Mouse (Mus musculus): ENCODE measurements at regions not wholly inside any gene's neighbourhood (a gene's known extent, or its start where the extent isn't known, plus 50 kb on each side); places are given as distances from the start of the nearest gene placed in this dataset.

GRCm38 (mm10) chr14:105494415-105494814 is 236.0 kb downstream of the Ndfip2 start:
- no peak for DNase-seq

GRCm38 (mm10) chr14:105490158-105490557 is 231.8 kb downstream of the Ndfip2 start:
- DNase-seq: no peak

GRCm38 (mm10) chr14:105483352-105484083 is 225.1 kb downstream of the Ndfip2 start:
- no peak for DNase-seq

- DNase-seq: no peak
Observed at GRCm38 (mm10) chr14:105482644-105483351, 224.4 kb downstream of the Ndfip2 start.

GRCm38 (mm10) chr14:105480048-105480447 is 221.7 kb downstream of the Ndfip2 start:
- DNase-seq: no peak

- no peak for DNase-seq
Observed at GRCm38 (mm10) chr14:105474991-105475553, 216.7 kb downstream of the Ndfip2 start.

- DNase-seq: no peak
Observed at GRCm38 (mm10) chr14:105448919-105449458, 190.6 kb downstream of the Ndfip2 start.

GRCm38 (mm10) chr14:105447088-105447487 is 188.7 kb downstream of the Ndfip2 start:
- no peak for DNase-seq

- no peak for DNase-seq
Observed at GRCm38 (mm10) chr14:105435343-105435742, 177.0 kb downstream of the Ndfip2 start.

- no peak for DNase-seq
Observed at GRCm38 (mm10) chr14:105433456-105433855, 175.1 kb downstream of the Ndfip2 start.

GRCm38 (mm10) chr14:105432670-105433069 is 174.3 kb downstream of the Ndfip2 start:
- DNase-seq: no peak

GRCm38 (mm10) chr14:105431584-105431983 is 173.2 kb downstream of the Ndfip2 start:
- DNase-seq: no peak

- DNase-seq: no peak
Observed at GRCm38 (mm10) chr14:105429664-105430257, 171.4 kb downstream of the Ndfip2 start.

- DNase-seq: peak; percentile 4
Observed at GRCm38 (mm10) chr14:105427474-105427901, 169.1 kb downstream of the Ndfip2 start.

GRCm38 (mm10) chr14:105426597-105427334 is 168.4 kb downstream of the Ndfip2 start:
- no peak for DNase-seq

GRCm38 (mm10) chr14:105417967-105418366 is 159.6 kb downstream of the Ndfip2 start:
- DNase-seq: no peak

- no peak for DNase-seq
Observed at GRCm38 (mm10) chr14:105417458-105417960, 159.1 kb downstream of the Ndfip2 start.

GRCm38 (mm10) chr14:105416964-105417363 is 158.6 kb downstream of the Ndfip2 start:
- no peak for DNase-seq

- DNase-seq: no peak
Observed at GRCm38 (mm10) chr14:105404662-105405061, 146.3 kb downstream of the Ndfip2 start.

GRCm38 (mm10) chr14:105404241-105404640 is 145.9 kb downstream of the Ndfip2 start:
- no peak for DNase-seq

- no peak for DNase-seq
Observed at GRCm38 (mm10) chr14:105403256-105403655, 144.9 kb downstream of the Ndfip2 start.

GRCm38 (mm10) chr14:105402556-105402955 is 144.2 kb downstream of the Ndfip2 start:
- no peak for DNase-seq

All from cerebellum, adult 11-12 months (tissue).